Mouse (Mus musculus) stomach, postnatal 0 days (tissue): ENCODE measurements around the gene Map2k6.

Experiments used
- CTCF ChIP-seq: IDR thresholded peaks from 2 replicates; pipeline ENCODE4 v1.5.1; 2016; ENCODE audit warnings: antibody characterized with exemption, low read depth, mild to moderate bottlenecking, moderate library complexity
- EP300 ChIP-seq: optimal IDR thresholded peaks from 2 replicates; pipeline ENCODE3; 2016; ENCODE audit warnings: antibody characterized with exemption

GRCm38 (mm10) chr11:110450758-110451121 lies 51.8 kb downstream of the Map2k6 start:
- TF ChIP-seq EP300 (no peak), CTCF (no peak)
